Mouse (Mus musculus) heart, postnatal 0 days (tissue): ENCODE results near the gene Dusp6.

Experiments
- CTCF ChIP-seq: IDR thresholded peaks from 2 replicates; pipeline ENCODE4 v1.5.1; 2016; ENCODE audit warnings: antibody characterized with exemption, control low read depth, low read depth
- EP300 ChIP-seq: IDR thresholded peaks from 2 replicates; pipeline ENCODE4 v1.6.1; 2016; ENCODE audit warnings: antibody characterized with exemption, low read depth

- no peak for TF ChIP-seq CTCF
- no peak for TF ChIP-seq EP300
These were observed 23.2 kb downstream of the Dusp6 start for GRCm38 (mm10) chr10:99286213-99286612.
